9 mouse cellular contexts compared by ENCODE assay signal in genomic region chr10:121289970-121290681, GRCm38 (mm10).
A peak's percentile ranks its signal among the peaks of the same experiment; 100 is the strongest.
DNase-seq lines count a peak whose midpoint lies in the region; ATAC-seq lines count a peak whose summit lies in the region.
"Had no signal": no experiment of that assay in that cellular context is flagged by ENCODE, and none has a peak within 500 bp of the region (broad histone marks: within the 10 kb centered on the region; RNA-seq: fewer than 3 reads in every experiment).

No protein-coding gene starts in this region.

- no peaks in the 10 kb centered on the region for H3K27me3 ChIP-seq in forebrain, embryonic 16.5 days (replicated peaks; ENCODE audit: control insufficient read depth, insufficient read depth, low read length)
- H3K27me3 ChIP-seq in midbrain, embryonic 15.5 days (replicated peaks): no peaks in the 10 kb centered on the region

- H3K9ac ChIP-seq in forebrain, embryonic 16.5 days (replicated peaks; ENCODE audit: low read depth, low read length): no peak overlapping the region
- no peak overlapping the region for H3K9ac ChIP-seq in midbrain, embryonic 15.5 days

- WGBS in forebrain, embryonic 16.5 days: 29% methylated on average over 4 of the region's 4 CpGs
- WGBS in midbrain, embryonic 15.5 days: 36% methylated on average over 4 of the region's 4 CpGs

- no peak overlapping the region for H3K4me3 ChIP-seq in forebrain, embryonic 16.5 days (replicated peaks; ENCODE audit: low read length)
- no peak overlapping the region for H3K4me3 ChIP-seq in midbrain, embryonic 15.5 days

- peak overlapping the region; percentile 78 for H3K27ac ChIP-seq in forebrain, embryonic 16.5 days (ENCODE audit: low read length)
- H3K27ac ChIP-seq in midbrain, embryonic 15.5 days: peak overlapping the region; percentile 69

- H3K4me2 ChIP-seq in forebrain, embryonic 16.5 days (ENCODE audit: low read length): peak overlapping the region; percentile 50
- peak overlapping the region; percentile 37; the same call in 1 of the 2 replicates for H3K4me2 ChIP-seq in midbrain, embryonic 15.5 days

- no peaks in the 10 kb centered on the region for H3K9me3 ChIP-seq in forebrain, embryonic 16.5 days (ENCODE audit: control insufficient read depth, low read length)
- H3K9me3 ChIP-seq in midbrain, embryonic 15.5 days: no peaks in the 10 kb centered on the region

- peak; percentile 30 for ATAC-seq in forebrain, embryonic 16.5 days
- 0 out of 2 replicates have a peak, but pooled peaks have one; percentile 22 for ATAC-seq in midbrain, embryonic 15.5 days (replicated peaks)

- DNase-seq in layer of hippocampus, adult 9-11 months: peak; percentile 41
- DNase-seq in layer of hippocampus, adult 11-12 months (ENCODE audit: low spot score): no peak
- DNase-seq in MEL-GATA-1-ER (ENCODE audit: extremely low read depth, low read depth): peak; percentile 78
- DNase-seq in left cerebral cortex, adult 8-10 months (ENCODE audit: low spot score in 2 of 2): no peak
- DNase-seq in yolk sac, embryonic 10.5 days (ENCODE audit: low spot score): no peak
- no peak for DNase-seq in testis, postnatal 14 days (ENCODE audit: low spot score)
- DNase-seq: kidney, adult 18-20 months had no signal

- H3K4me1 ChIP-seq in forebrain, embryonic 16.5 days (replicated peaks; ENCODE audit: control insufficient read depth, insufficient read depth, low read length): peaks cover 20% of the 10 kb centered on the region
- peaks cover 19% of the 10 kb centered on the region for H3K4me1 ChIP-seq in midbrain, embryonic 15.5 days

- H3K36me3 ChIP-seq in forebrain, embryonic 16.5 days (ENCODE audit: control insufficient read depth, insufficient read depth): peaks cover 2% of the 10 kb centered on the region; the same call in 1 of the 2 replicates
- H3K36me3 ChIP-seq in midbrain, embryonic 15.5 days (replicated peaks): peaks cover 26% of the 10 kb centered on the region; the same call in 1 of the 2 replicates

Comparison
In these comparisons a context has a peak if more than half of its experiments do, and no peak if none do; other contexts are left out.
1. DNase-seq: peak in layer of hippocampus, adult 9-11 months (single experiment) and MEL-GATA-1-ER (single experiment); none in layer of hippocampus, adult 11-12 months (single experiment), left cerebral cortex, adult 8-10 months (0 of 2), yolk sac, embryonic 10.5 days (single experiment) and testis, postnatal 14 days (single experiment).